Mouse (Mus musculus) cerebellum, adult 9-11 months (tissue): ENCODE data around the gene Prdx2.
A peak's percentile ranks its signal among the peaks of the same experiment; 100 is the strongest.

Experiments used
- DNase-seq: peaks from one replicate; pipeline ENCODE4 v3.0.0; 2022

The Prdx2 gene

GRCm38 (mm10) chr8:84979599-84980421 is 10.4 kb downstream of the Prdx2 start:
- DNase-seq, result peak; percentile 91

- peak; percentile 76 for DNase-seq
These were observed 11.4 kb downstream of the Prdx2 start for GRCm38 (mm10) chr8:84980622-84981358.

GRCm38 (mm10) chr8:84981644-84982498 is 12.5 kb downstream of the Prdx2 start:
- DNase-seq, result peak; percentile 60

- DNase-seq, result peak; percentile 31
These were observed 13.2 kb downstream of the Prdx2 start for GRCm38 (mm10) chr8:84982499-84983011.

GRCm38 (mm10) chr8:84984294-84985048 is 15.1 kb downstream of the Prdx2 start:
- DNase-seq, result peak; percentile 66

DNA sequence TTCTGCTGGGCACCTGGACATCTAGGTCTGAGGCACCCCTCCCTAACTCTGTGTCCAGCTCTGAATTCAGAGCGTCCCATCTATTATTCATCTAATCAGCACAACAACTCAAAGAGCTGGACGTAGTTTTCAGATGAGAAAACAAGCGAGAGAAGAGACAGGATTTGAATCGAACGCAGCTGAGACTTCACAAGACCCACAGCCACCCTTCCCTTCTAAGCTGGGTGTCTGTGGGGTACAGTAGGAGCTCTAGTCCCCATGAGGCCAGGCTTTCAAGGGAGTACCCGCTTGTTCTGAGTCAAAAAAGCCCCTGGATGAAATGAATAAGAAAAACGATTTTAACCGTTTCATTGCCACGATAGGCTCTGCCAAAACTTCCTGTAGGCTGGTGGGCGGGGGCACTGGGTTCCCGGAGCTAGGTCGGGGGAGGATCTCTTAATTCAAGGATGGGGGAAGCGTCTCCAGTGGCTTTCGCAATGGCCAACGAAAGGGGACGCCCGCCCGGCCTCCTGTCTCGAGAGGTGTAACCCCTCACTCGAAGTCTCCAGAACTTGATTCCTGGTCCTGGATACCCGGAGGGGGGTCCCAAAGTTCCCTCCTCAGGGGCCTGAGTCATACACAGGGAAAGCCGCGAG is 15.8 kb downstream of the Prdx2 start:
- DNase-seq, result no peak

GRCm38 (mm10) chr8:84985684-84986378 is 16.4 kb downstream of the Prdx2 start:
- peak; percentile 95 for DNase-seq

- no peak for DNase-seq
These were observed 17.1 kb downstream of the Prdx2 start for GRCm38 (mm10) chr8:84986379-84986945.

DNA sequence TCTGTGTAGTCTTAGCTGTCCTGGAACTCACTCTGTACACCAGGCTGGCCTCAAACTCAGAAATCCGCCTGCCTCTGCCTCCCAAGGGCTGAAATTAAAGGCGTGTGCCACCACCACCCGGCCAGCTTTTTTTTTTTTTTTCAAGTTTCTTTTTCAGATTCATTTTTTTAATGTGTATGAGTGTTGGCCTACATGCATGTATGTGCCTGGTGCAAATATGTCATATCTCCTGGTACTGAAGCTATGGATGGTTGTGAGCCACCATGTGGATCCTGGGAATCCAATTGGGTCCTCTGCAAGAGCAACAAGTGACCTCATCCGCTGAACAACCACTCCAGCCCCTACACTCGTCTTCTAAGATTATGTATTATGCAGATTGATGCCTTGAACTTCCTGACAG is 18.0 kb downstream of the Prdx2 start:
- no peak for DNase-seq

GRCm38 (mm10) chr8:84987903-84988302 is 18.5 kb downstream of the Prdx2 start:
- DNase-seq, result peak; percentile 68

- peak; percentile 79 for DNase-seq
These were observed 19.9 kb downstream of the Prdx2 start for GRCm38 (mm10) chr8:84989311-84989731.

DNA sequence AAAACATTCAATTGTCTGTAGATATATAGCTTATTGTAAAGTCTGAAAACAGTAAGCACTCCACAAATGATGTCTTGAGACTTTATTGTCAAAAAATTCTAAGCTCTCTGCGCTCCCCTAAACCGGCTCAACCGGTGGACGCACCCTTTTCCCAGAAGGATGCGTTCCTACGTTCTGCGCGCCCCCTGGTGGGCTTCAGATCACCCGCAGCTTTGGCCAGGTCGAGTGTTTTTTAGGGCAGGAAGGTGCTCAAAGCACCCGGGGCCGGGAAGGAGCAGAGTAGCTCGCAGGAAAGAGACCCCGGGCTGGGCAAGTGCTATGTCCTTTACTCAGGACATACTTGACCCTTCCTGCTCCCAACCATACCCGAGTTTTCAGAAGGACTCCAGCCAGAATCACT is 20.4 kb downstream of the Prdx2 start:
- DNase-seq, result peak; percentile 90

GRCm38 (mm10) chr8:84990349-84990748 is 21.0 kb downstream of the Prdx2 start, which contains the start of gene Hook2:
Gene Hook2, plus strand, starts transcription at chr8:84990603.
- peak; percentile 97 for DNase-seq

DNA sequence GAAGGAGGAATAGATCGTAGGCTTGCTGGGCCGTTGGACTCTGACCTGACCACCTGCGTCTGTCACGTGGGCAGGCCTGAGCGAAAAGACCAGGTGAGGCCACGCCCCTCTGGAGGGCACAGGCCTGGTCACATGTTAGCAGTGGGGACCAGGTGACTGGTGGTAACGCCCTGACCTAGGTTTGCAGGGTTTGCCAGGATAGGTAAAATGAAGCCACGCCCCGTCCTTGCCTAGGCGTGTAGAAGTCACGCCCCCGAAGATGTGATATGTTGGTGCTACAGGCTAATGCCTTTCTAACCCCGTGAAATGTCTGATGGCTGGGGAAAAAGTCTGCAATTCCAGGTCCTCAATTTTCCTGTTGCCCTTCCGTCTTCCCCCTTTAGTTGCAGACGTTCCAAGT is 21.4 kb downstream of the Prdx2 start:
- DNase-seq, result peak; percentile 88

DNA sequence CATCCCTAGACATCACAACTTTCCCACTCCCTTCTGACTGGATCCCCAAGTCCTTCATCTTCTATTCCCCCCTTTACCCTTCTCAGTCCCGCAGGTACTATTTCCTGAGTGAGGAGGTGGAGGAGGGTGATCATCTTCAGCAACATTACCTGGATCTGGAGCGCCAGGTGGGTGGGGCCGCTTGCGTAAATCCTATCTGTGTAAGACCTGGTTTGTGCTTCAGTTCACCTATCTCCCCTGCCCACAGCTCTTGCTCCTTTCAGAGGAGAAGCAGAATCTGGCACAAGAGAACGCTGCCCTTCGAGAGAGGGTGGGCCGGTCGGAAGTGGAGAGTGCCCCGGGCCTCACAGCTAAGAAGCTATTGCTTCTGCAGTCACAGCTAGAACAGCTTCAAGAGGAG is 25.0 kb downstream of the Prdx2 start:
- peak; percentile 32 for DNase-seq

DNA sequence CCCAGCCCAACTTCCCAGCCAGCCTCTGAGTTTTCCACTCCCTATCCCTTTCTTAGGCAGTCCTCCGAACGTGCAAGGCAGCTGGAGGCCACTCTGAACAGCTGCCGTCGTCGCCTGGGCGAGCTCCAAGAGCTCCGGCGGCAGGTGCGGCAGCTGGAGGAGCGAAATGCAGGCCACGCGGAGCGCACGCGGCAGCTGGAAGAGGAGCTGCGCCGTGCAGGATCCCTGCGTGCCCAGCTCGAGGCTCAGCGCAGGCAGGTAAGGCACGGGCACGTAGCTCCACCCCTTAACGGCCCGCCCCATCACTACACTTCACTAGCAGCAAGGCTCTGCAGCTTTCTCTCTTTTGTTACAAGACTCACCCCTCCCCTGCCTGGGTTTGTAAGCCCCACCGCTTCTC is 26.3 kb downstream of the Prdx2 start:
- peak; percentile 33 for DNase-seq

DNA sequence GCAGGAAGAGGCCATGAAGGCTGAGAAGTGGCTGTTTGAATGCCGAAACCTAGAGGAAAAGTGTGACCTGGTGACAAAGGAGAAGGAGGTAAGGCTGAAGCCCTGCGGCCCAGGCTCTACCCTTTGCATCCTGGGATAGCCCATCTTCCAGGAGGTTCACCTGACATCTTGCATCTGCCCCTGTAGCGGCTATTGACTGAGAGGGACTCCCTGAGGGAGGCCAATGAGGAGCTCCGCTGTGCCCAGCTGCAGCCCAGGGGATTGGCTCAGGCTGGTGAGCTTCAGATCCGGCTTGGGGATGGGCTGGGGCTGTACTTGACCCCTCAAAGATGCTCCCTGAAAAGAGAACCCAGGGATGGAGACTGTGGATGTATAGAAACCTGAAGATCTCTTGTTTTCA is 27.6 kb downstream of the Prdx2 start:
- peak; percentile 28 for DNase-seq

- peak; percentile 95 for DNase-seq
These were observed 28.4 kb downstream of the Prdx2 start for GRCm38 (mm10) chr8:84997649-84998295.

DNA sequence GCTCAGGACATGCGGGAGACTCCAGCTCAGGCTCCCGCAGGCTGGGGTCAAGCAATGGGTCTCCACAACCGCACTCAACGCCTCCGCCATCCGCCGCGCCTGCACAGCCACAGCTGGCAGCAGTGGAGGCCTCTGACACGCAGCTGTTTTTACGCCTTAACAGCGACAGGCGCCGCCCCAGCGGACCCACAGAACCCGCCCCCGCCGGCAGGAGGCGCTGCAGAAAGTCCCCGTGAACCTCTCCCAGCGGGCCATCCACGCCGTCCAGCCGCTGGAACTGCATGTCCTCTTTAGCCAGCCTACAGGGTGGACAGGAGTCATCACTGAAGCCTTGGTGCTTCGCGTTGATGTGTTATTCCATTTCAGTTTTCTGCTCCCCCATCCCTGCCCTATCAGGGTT is 38.3 kb downstream of the Prdx2 start:
- peak; percentile 8 for DNase-seq

GRCm38 (mm10) chr8:85011242-85011641 is 41.9 kb downstream of the Prdx2 start:
- DNase-seq, result no peak
